Mouse (Mus musculus) embryo, embryonic 11.5 days (tissue): Measurements from ENCODE around the gene Ano10.

Experiments used
- DNase-seq: peaks from one replicate; pipeline ENCODE4 v3.0.0-alpha.2; 2012; ENCODE audit warnings: low read depth, low spot score

Ano10 gene

GRCm38 (mm10) chr9:122156389-122157078 lies 137.7 kb downstream of the Ano10 start:
- DNase-seq = no peak

GRCm38 (mm10) chr9:122155193-122155592 lies 139.0 kb downstream of the Ano10 start:
- no peak for DNase-seq

GRCm38 (mm10) chr9:122153436-122153835 lies 140.8 kb downstream of the Ano10 start:
- DNase-seq = no peak

- DNase-seq = no peak
Measured at GRCm38 (mm10) chr9:122152501-122152900, 141.7 kb downstream of the Ano10 start.

- DNase-seq = no peak
Measured at GRCm38 (mm10) chr9:122152063-122152462, 142.2 kb downstream of the Ano10 start.

- DNase-seq = no peak
Measured at GRCm38 (mm10) chr9:122149997-122150826, 144.0 kb downstream of the Ano10 start.

GRCm38 (mm10) chr9:122148356-122148755 lies 145.9 kb downstream of the Ano10 start:
- no peak for DNase-seq

- no peak for DNase-seq
Measured at GRCm38 (mm10) chr9:122146124-122146870, 147.9 kb downstream of the Ano10 start.

- DNase-seq = no peak
Measured at GRCm38 (mm10) chr9:122145677-122146076, 148.5 kb downstream of the Ano10 start.

- no peak for DNase-seq
Measured at GRCm38 (mm10) chr9:122144776-122145175, 149.4 kb downstream of the Ano10 start.

- no peak for DNase-seq
Measured at GRCm38 (mm10) chr9:122143219-122143618, 151.0 kb downstream of the Ano10 start.

GRCm38 (mm10) chr9:122139236-122139635 lies 155.0 kb downstream of the Ano10 start:
- DNase-seq = no peak

GRCm38 (mm10) chr9:122138371-122139029 lies 155.7 kb downstream of the Ano10 start:
- DNase-seq = no peak

GRCm38 (mm10) chr9:122137960-122138359 lies 156.3 kb downstream of the Ano10 start:
- no peak for DNase-seq

GRCm38 (mm10) chr9:122135885-122136170 lies 158.4 kb downstream of the Ano10 start:
- DNase-seq = no peak

- no peak for DNase-seq
Measured at GRCm38 (mm10) chr9:122135095-122135884, 158.9 kb downstream of the Ano10 start.

GRCm38 (mm10) chr9:122132145-122132544 lies 162.1 kb downstream of the Ano10 start:
- DNase-seq = no peak

- DNase-seq = no peak
Measured at GRCm38 (mm10) chr9:122130666-122131065, 163.6 kb downstream of the Ano10 start.

GRCm38 (mm10) chr9:122128686-122129085 lies 165.5 kb downstream of the Ano10 start:
- no peak for DNase-seq

- no peak for DNase-seq
Measured at GRCm38 (mm10) chr9:122127271-122127785, 166.9 kb downstream of the Ano10 start.

- DNase-seq = no peak
Measured at GRCm38 (mm10) chr9:122126790-122127189, 167.4 kb downstream of the Ano10 start.
